Mouse (Mus musculus): Measurements from ENCODE around the gene Fgfr4.
A peak's percentile ranks its signal among the peaks of the same experiment; 100 is the strongest.

Gene Fgfr4

DNA sequence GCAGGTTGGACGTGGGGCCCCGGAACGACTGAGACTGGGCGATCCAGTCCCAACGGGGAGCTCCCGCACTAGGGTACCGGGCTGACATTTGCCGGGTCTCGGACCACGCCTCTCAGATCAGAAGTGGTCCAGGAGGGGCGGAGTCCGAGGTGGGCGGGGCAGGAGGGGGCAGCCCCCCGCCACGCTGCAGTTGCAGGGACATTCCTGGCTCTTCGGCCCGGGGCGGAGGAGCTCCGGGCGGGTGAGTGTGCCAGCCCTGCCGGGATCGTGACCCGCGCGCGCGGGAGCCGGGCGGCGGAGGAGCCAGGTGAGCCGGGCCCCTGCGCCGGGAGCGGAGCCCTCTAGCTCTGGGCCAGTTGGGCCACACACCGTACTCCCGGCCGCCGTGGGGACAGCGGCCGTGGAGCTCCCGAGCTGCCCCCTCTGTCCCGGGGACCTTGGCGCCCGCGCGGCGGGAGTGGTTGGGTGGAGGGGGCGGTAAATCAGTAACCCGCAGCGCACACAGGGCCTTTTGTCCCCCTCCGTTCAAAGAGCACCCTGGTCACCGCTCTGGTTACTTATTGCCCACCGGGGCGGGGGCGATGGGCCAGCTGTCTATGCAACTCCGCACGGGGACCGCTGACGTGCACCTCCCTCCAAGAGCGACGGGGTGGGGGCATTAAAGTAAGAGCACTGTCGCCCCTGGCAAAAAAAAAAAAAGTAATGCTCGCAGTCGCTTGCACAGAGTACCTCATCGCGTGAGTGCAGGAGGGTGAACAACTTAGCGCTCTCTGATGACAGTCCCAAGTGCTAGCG lies at the start of gene Fgfr4:
Fgfr4 (plus strand) TSS at position 20 of the 795 bp plus-strand sequence.
- DNase-seq (ENCODE audit: low spot score): no peak

GRCm38 (mm10) chr13:55103351-55103750 lies 49.1 kb upstream of the Fgfr4 start:
- DNase-seq (ENCODE audit: low spot score): no peak

DNA sequence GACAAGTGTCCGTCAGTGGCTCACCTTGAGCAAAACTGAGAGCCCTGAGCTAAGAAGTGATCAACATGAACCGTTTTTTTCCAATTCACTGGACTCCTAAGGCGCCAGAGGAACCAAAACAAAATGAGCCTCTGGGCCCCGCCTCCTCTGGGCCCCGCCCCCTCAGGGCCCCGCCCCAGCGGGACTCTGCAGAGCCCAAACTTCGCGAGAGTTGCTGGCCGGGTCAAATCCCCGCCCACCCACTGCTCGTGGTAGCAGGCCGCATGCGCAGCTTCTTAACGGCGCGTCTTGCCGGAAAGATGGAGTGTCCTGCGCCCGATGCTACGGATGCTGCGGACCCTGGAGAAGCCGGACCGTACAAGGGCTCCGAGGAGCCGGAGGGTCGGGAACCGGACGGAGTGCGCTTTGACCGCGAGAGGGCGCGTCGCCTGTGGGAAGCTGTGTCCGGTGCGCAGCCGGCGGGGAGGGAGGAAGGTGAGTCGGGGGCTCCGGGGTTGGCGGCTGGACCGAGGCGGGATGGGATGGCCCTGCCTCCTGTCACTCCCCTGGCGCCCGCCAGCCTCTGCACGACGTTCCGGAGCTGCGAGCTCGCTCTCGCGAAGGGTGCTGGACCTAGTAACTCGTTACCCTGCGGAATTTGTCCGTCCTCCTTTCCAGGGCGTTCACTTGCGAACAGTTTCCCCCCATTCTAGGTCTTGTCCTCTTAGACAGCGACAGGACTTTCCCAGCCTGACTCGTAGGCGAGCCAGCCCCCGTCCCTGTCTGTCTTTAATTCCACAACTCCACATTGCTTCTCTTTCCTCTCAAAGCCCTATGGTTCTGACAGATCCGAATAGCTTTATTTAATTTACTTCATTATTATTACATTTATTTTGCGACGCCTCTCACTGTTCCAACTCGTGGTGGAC lies 47.1 kb upstream of the Fgfr4 start, which contains the start of gene Zfp346:
Zfp346 (plus strand) TSS at position 267 of the 908 bp plus-strand sequence.
- peak; percentile 92 for DNase-seq (ENCODE audit: low spot score)

GRCm38 (mm10) chr13:55105953-55106691 lies 46.3 kb upstream of the Fgfr4 start:
- DNase-seq (ENCODE audit: low spot score): no peak

- DNase-seq (ENCODE audit: low spot score): no peak
Measured at GRCm38 (mm10) chr13:55107116-55107515, 45.3 kb upstream of the Fgfr4 start.

DNA sequence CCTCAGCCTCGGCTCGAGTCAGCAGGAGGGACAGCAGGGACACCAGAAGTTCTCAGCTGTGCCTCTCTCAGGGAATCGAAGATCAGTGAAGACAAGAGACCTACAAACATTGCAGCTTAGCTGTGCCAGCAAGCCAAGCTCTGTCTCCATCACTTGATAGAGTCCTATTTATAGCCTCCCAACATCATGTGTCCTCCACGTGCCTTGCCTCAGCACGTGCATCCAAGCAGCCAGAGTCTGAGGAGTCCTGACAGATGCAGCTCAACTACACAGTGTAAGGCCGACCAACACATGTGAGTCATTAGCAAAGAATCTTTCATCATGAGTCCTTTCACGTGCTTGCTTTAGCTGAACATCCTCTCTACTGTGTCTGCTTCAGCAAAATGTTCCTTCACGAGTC lies 44.7 kb upstream of the Fgfr4 start:
- no peak for DNase-seq (ENCODE audit: low spot score)

DNA sequence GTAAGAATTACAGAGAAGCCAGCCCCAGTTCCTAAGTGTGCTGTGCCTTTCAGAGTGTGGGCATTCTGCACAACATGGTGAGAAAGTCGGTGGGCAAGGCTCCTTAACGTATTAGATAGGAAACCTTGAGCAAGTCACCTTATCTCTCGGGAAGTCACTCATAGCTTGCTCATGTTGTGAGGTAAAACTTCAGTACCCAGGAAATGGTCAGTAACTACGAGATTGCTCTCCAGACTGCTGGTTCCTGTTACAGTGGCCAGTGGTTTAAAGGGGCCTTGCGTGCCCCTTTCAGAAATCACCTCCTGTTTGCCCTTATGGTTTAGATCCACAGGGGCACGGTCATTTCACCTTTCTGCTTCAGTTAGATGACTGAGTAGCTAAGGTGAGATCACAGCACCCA lies 38.1 kb upstream of the Fgfr4 start:
- no peak for DNase-seq (ENCODE audit: low spot score)

DNA sequence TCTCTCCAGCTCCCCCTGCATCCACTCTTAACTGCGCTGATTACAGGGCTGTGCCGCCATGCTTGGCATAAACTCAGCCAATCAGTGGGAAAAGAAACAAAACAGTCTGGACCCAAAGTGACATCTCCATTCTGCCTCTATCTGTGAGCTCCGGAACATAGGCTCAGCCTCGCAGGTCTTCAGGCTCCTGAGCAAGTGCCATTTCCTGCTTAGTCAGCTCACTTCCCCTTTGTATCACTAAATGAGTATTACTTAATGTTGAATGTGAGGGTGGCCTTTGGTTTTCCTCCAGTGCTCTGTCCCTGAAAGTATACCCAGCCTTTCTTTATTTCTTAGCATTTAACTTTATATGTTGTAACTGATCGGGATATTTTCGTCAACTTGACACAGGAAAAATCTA lies 27.5 kb upstream of the Fgfr4 start:
- DNase-seq (ENCODE audit: low spot score): no peak

DNA sequence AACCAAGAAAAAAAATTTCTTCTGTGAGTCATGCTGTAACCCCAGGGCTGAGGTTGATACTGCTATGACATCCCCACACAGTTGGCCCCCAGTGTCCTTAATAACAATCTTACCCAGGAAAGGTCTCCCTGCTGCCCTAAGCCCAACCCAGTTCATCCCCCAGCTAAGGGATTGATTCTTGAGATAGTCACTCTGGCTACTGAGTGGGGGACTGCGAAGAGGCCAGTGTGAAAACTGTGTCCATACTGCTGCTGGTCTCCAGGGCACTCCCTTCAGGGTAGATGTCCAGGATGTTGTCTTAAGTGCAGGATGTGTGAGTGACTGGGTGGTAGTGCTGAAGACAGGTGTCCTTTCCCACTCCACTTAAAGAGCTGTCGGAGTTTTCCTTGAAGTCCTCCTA lies 19.0 kb upstream of the Fgfr4 start, which contains the start of gene Gm17617:
Gm17617 (minus strand) TSS at position 101 of the 400 bp plus-strand sequence.
- no peak for DNase-seq (ENCODE audit: low spot score)

DNA sequence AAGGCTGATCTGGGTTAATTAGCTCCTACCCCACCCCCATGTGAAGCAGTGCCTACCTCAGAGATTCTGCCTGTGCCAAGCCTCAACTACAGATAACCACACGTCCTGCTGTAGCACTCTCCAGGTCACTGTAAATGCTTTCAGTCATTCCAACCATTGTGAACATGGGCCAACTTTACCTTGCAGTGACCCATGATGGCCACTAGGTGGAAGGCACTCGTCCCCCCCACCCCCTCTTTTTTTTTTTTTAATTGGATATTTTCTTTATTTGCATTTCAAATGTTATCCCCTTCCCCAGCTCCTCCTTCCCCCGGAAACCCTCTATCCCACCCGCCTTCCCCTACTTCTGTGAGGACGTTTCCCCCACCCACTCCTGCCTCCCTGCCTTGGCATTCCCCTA lies 17.1 kb upstream of the Fgfr4 start:
- DNase-seq (ENCODE audit: low spot score): no peak

- no peak for DNase-seq (ENCODE audit: low spot score)
Measured at GRCm38 (mm10) chr13:55140271-55140670, 12.2 kb upstream of the Fgfr4 start.

DNA sequence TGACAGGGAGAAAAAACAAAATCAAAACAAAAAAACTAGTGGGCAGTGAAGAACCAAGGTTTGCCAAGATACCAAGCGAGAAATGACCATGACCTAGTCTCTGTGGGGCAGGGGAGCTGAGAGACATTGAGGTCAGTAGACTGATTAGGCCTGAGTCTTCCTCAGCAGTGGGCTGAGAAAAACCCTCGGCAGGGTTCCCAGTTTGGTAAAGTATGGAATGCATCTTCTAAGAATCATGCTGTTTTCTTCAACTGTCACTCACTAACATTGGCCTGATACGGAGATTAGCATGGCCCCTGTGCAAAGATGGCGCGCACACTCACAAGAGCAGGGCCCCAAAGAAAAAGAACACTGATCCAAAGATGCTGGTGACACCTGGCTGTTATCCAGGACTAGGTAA lies 1.5 kb downstream of the Fgfr4 start:
- DNase-seq (ENCODE audit: low spot score): no peak

- DNase-seq (ENCODE audit: low spot score): no peak
Measured at GRCm38 (mm10) chr13:55162365-55162764, 9.9 kb downstream of the Fgfr4 start.

GRCm38 (mm10) chr13:55163553-55163952 lies 11.1 kb downstream of the Fgfr4 start:
- DNase-seq (ENCODE audit: low spot score): no peak

- no peak for DNase-seq (ENCODE audit: low spot score)
Measured at GRCm38 (mm10) chr13:55165831-55166339, 13.4 kb downstream of the Fgfr4 start.

- DNase-seq (ENCODE audit: low spot score): no peak
Measured at GRCm38 (mm10) chr13:55166806-55167725, 14.6 kb downstream of the Fgfr4 start.

DNA sequence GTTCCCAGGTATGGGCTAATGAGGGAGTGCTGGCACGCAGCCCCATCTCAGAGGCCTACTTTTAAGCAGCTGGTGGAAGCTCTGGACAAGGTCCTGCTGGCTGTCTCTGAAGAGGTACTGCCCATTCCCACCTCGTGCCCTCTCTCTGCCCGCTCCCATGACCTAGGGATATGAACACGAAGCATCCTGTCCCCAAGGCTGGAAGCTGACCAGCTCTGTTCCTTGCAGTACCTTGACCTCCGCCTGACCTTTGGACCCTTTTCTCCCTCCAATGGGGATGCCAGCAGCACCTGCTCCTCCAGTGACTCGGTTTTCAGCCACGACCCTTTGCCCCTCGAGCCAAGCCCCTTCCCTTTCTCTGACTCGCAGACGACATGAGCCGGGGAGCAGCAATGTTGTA lies 15.4 kb downstream of the Fgfr4 start:
- DNase-seq (ENCODE audit: low spot score): no peak

GRCm38 (mm10) chr13:55168255-55168654 lies 15.8 kb downstream of the Fgfr4 start:
- DNase-seq (ENCODE audit: low spot score): no peak

- no peak for DNase-seq (ENCODE audit: low spot score)
Measured at GRCm38 (mm10) chr13:55168958-55169369, 16.5 kb downstream of the Fgfr4 start.

DNA sequence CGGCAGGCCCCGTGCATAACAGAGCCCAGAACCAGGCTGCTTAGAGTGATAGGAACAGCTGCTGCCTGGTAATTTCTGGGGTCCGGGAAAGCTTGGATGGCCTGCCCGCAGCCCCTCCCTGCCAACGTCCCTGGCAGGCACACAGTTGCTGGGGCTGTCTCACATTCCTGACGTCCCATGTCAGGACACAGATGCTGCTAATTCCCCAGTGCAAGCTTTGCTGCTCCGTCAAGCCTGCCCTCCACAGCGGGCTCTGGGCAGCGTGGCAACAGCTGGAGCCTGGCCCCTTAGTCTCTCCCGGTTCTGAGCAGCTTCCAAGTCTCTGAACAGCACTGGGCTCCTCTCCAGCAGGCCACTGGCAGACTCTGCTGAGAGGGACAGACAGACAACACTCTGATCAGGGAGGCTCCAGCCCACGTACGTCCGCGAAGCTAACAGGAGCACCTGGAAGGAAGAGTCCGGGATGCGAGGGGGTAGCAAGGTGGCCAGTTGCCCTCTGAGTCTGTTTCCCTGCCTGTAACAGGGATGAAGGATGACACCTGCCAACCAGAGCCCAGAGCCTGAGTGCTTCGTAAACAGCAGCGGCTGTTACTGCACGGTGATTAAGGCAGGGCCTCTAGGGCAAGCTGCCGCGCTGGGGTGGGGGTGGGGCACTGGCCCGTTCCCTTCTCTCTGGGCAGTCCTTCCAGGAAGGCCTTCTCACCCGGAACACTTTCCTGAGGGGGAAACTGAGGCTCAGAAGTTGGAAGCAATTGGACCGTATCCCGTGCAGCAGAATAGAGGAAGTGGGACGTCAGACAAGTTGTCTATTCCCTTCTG lies 19.3 kb downstream of the Fgfr4 start:
- DNase-seq (ENCODE audit: low spot score): no peak
